In the genomic region with DNA sequence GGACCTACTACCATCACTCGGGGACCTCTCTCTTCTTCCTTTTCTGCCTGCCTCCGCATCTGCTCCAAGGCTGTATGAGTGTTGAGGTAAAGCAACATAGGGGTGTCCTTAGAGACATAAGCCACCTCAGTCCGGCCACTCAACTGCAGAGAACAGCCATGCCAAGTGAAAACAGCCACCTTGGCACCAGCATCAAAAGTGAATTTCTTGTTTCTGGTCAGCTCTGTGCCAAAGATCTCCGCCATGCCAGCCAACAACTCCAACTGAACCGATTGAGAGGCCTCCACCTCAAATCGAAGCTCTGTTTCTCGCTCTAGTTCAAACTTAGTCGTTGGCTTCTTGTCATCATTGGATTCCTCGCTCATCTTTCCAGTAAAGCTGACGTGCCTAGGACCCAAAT, we compare ENCODE assay signal across 12 mouse cellular contexts. TPM values are rescaled to one million over a fixed set of nuclear protein-coding genes. Genes with fewer than 3 reads are reported as not detected.
DNase-seq lines count a peak whose midpoint lies in the region; ATAC-seq and TF ChIP-seq lines count a peak whose summit lies in the region.
"Had no signal": no experiment of that assay in that cellular context is flagged by ENCODE, and none has a peak within 500 bp of the region (broad histone marks: within the 10 kb centered on the region; RNA-seq: fewer than 3 reads in every experiment).

No protein-coding gene starts in this region.

- TF ChIP-seq CTCF in lung, embryonic 14.5 days (IDR thresholded peaks at IDR 0.05; ENCODE audit: low read depth) = no peak

- H3K27me3 ChIP-seq in erythroblast, embryonic 14.5 days (ENCODE audit: control insufficient read depth) = no peaks in the 10 kb centered on the region
- no peaks in the 10 kb centered on the region for H3K27me3 ChIP-seq in lung, embryonic 14.5 days (ENCODE audit: insufficient read depth, low read length)
- no peaks in the 10 kb centered on the region for H3K27me3 ChIP-seq in hindbrain, embryonic 13.5 days
- H3K27me3 ChIP-seq in midbrain, embryonic 15.5 days (replicated peaks) = no peaks in the 10 kb centered on the region

- H3K9ac ChIP-seq in lung, embryonic 14.5 days = peak overlapping the region; percentile 64; the same call in 1 of the 2 replicates
- H3K9ac ChIP-seq in hindbrain, embryonic 13.5 days = no peak overlapping the region
- 0 out of 2 replicates have a peak overlapping the region, but pooled peaks have one; percentile 3 for H3K9ac ChIP-seq in midbrain, embryonic 15.5 days

- ATAC-seq in erythroblast, adult 5-6 weeks (replicated peaks; ENCODE audit: low FRiP score, poor library complexity, severe bottlenecking) = no peak
- no peak for ATAC-seq in lung, embryonic 14.5 days (ENCODE audit: insufficient read depth)
- no peak for ATAC-seq in hindbrain, embryonic 13.5 days (ENCODE audit: low FRiP score)
- ATAC-seq in midbrain, embryonic 15.5 days (replicated peaks) = no peak

- H3K9me3 ChIP-seq in erythroblast, embryonic 14.5 days (ENCODE audit: control insufficient read depth, low read length) = no peaks in the 10 kb centered on the region
- H3K9me3 ChIP-seq in lung, embryonic 14.5 days (ENCODE audit: low read depth, low read length) = no peaks in the 10 kb centered on the region
- no peaks in the 10 kb centered on the region for H3K9me3 ChIP-seq in hindbrain, embryonic 13.5 days
- no peaks in the 10 kb centered on the region for H3K9me3 ChIP-seq in midbrain, embryonic 15.5 days

- H3K4me1 ChIP-seq in erythroblast, embryonic 14.5 days (ENCODE audit: control insufficient read depth) = peaks cover 82% of the 10 kb centered on the region
- peaks cover 3% of the 10 kb centered on the region; the same call in 1 of the 2 replicates for H3K4me1 ChIP-seq in lung, embryonic 14.5 days (ENCODE audit: insufficient read depth)
- peaks cover 36% of the 10 kb centered on the region for H3K4me1 ChIP-seq in hindbrain, embryonic 13.5 days (replicated peaks)
- peaks cover 29% of the 10 kb centered on the region for H3K4me1 ChIP-seq in midbrain, embryonic 15.5 days

- WGBS in lung, embryonic 14.5 days = 93% methylated on average over 10 of the region's 10 CpGs
- WGBS in hindbrain, embryonic 13.5 days = 94% methylated on average over 10 of the region's 10 CpGs
- 94% methylated on average over 10 of the region's 10 CpGs for WGBS in midbrain, embryonic 15.5 days

- DNase-seq in lung, embryonic 14.5 days = no peak
- no peak for DNase-seq in lung, postnatal 25 days (ENCODE audit: low spot score)
- no peak for DNase-seq in right cerebral cortex, postnatal 25 days
- no peak for DNase-seq in layer of hippocampus, adult 9-11 months
- DNase-seq: cerebellum, adult 11-12 months; kidney, adult 8-10 months; lung, postnatal 10 days; right cerebral cortex, adult 18-20 months had no signal

- H3K36me3 ChIP-seq in erythroblast, embryonic 14.5 days (ENCODE audit: control insufficient read depth) = peaks cover 69% of the 10 kb centered on the region
- peaks cover 35% of the 10 kb centered on the region for H3K36me3 ChIP-seq in lung, embryonic 14.5 days (ENCODE audit: insufficient read depth)
- H3K36me3 ChIP-seq in hindbrain, embryonic 13.5 days = peaks cover 31% of the 10 kb centered on the region
- H3K36me3 ChIP-seq in midbrain, embryonic 15.5 days (replicated peaks) = peaks cover 10% of the 10 kb centered on the region; the same call in 1 of the 2 replicates

- H3K4me2 ChIP-seq in lung, embryonic 14.5 days = peak overlapping the region; percentile 87
- peak overlapping the region; percentile 73 for H3K4me2 ChIP-seq in hindbrain, embryonic 13.5 days
- H3K4me2 ChIP-seq in midbrain, embryonic 15.5 days = peak overlapping the region; percentile 72; the same call in 1 of the 2 replicates

- no peak overlapping the region for H3K27ac ChIP-seq in lung, embryonic 14.5 days (ENCODE audit: low read depth)
- H3K27ac ChIP-seq in hindbrain, embryonic 13.5 days = no peak overlapping the region
- no peak overlapping the region for H3K27ac ChIP-seq in midbrain, embryonic 15.5 days

- peak overlapping the region; percentile 91 for H3K4me3 ChIP-seq in erythroblast, embryonic 14.5 days (replicated peaks)
- H3K4me3 ChIP-seq in lung, embryonic 14.5 days (ENCODE audit: low read depth, low read length) = peak overlapping the region; percentile 63; the same call in 1 of the 2 replicates
- H3K4me3 ChIP-seq in hindbrain, embryonic 13.5 days = peak overlapping the region; percentile 61
- no peak overlapping the region for H3K4me3 ChIP-seq in midbrain, embryonic 15.5 days

RNA-seq across cellular contexts. Expression of gene Clp1, which starts 1.4 kb away (rescaled TPM):
- polyA plus RNA-seq in erythroblast, embryonic 14.5 days (2012) = 0.18 and 0.22 TPM in 2 replicates
- 53.6 and 64.6 TPM in 2 replicates for total RNA-seq in erythroblast, adult 5-6 weeks (2015; ENCODE audit: low replicate concordance)
- 46.7 and 70.3 TPM in 2 replicates for total RNA-seq in erythroblast, adult 5-6 weeks (2017; ENCODE audit: low replicate concordance)
- polyA plus RNA-seq in lung, embryonic 14.5 days (2014; fragmentation: Nextera tagmentation; extraction: Ambion mirVana) = 25.6 and 28.1 TPM in 2 replicates
- polyA plus RNA-seq in hindbrain, embryonic 13.5 days (2015; fragmentation: Nextera tagmentation; extraction: Ambion mirVana) = 26.7 and 28.6 TPM in 2 replicates
- 24.4 and 25.2 TPM in 2 replicates for polyA plus RNA-seq in midbrain, embryonic 15.5 days (2015; fragmentation: Nextera tagmentation; extraction: Ambion mirVana)

RNA-seq across cellular contexts. Expression of gene Ypel4, which starts 8.1 kb away (rescaled TPM):
- 145 and 156 TPM in 2 replicates for polyA plus RNA-seq in erythroblast, embryonic 14.5 days (2012)
- 1,364 and 1,503 TPM in 2 replicates for total RNA-seq in erythroblast, adult 5-6 weeks (2015; ENCODE audit: low replicate concordance)
- 1,636 and 1,967 TPM in 2 replicates for total RNA-seq in erythroblast, adult 5-6 weeks (2017; ENCODE audit: low replicate concordance)
- 6.4 and 7.4 TPM in 2 replicates for polyA plus RNA-seq in lung, embryonic 14.5 days (2014; fragmentation: Nextera tagmentation; extraction: Ambion mirVana)
- 22.2 and 25.4 TPM in 2 replicates for polyA plus RNA-seq in hindbrain, embryonic 13.5 days (2015; fragmentation: Nextera tagmentation; extraction: Ambion mirVana)
- 27.5 and 28.0 TPM in 2 replicates for polyA plus RNA-seq in midbrain, embryonic 15.5 days (2015; fragmentation: Nextera tagmentation; extraction: Ambion mirVana)

RNA-seq across cellular contexts. Expression of gene Zdhhc5, which starts 10.8 kb away (rescaled TPM):
- 5.5 and 5.9 TPM in 2 replicates for polyA plus RNA-seq in erythroblast, embryonic 14.5 days (2012)
- 28.4 and 29.2 TPM in 2 replicates for total RNA-seq in erythroblast, adult 5-6 weeks (2015; ENCODE audit: low replicate concordance)
- total RNA-seq in erythroblast, adult 5-6 weeks (2017; ENCODE audit: low replicate concordance) = 39.8 and 41.3 TPM in 2 replicates
- polyA plus RNA-seq in lung, embryonic 14.5 days (2014; fragmentation: Nextera tagmentation; extraction: Ambion mirVana) = 30.8 and 31.0 TPM in 2 replicates
- polyA plus RNA-seq in hindbrain, embryonic 13.5 days (2015; fragmentation: Nextera tagmentation; extraction: Ambion mirVana) = 17.2 and 18.5 TPM in 2 replicates
- 19.0 and 19.9 TPM in 2 replicates for polyA plus RNA-seq in midbrain, embryonic 15.5 days (2015; fragmentation: Nextera tagmentation; extraction: Ambion mirVana)

RNA-seq across cellular contexts. Expression of gene Gm19426, which starts 17.7 kb away (rescaled TPM):
- polyA plus RNA-seq in erythroblast, embryonic 14.5 days (2012) = 0.10 and 0.76 TPM in 2 replicates
- total RNA-seq in erythroblast, adult 5-6 weeks (2015; ENCODE audit: low replicate concordance) = not detected in 2 replicates
- total RNA-seq in erythroblast, adult 5-6 weeks (2017; ENCODE audit: low replicate concordance) = not detected in 2 replicates
- polyA plus RNA-seq in lung, embryonic 14.5 days (2014; fragmentation: Nextera tagmentation; extraction: Ambion mirVana) = 4.7 and 4.9 TPM in 2 replicates
- polyA plus RNA-seq in hindbrain, embryonic 13.5 days (2015; fragmentation: Nextera tagmentation; extraction: Ambion mirVana) = 5.2 and 7.0 TPM in 2 replicates
- polyA plus RNA-seq in midbrain, embryonic 15.5 days (2015; fragmentation: Nextera tagmentation; extraction: Ambion mirVana) = 3.6 and 4.6 TPM in 2 replicates

RNA-seq across cellular contexts. Expression of gene Tmx2, which starts 46.8 kb away (rescaled TPM):
- 0.56 and 0.83 TPM in 2 replicates for polyA plus RNA-seq in erythroblast, embryonic 14.5 days (2012)
- total RNA-seq in erythroblast, adult 5-6 weeks (2015; ENCODE audit: low replicate concordance) = 17.8 and 29.0 TPM in 2 replicates
- total RNA-seq in erythroblast, adult 5-6 weeks (2017; ENCODE audit: low replicate concordance) = 18.9 and 19.5 TPM in 2 replicates
- polyA plus RNA-seq in lung, embryonic 14.5 days (2014; fragmentation: Nextera tagmentation; extraction: Ambion mirVana) = 110 and 117 TPM in 2 replicates
- polyA plus RNA-seq in hindbrain, embryonic 13.5 days (2015; fragmentation: Nextera tagmentation; extraction: Ambion mirVana) = 256 and 260 TPM in 2 replicates
- polyA plus RNA-seq in midbrain, embryonic 15.5 days (2015; fragmentation: Nextera tagmentation; extraction: Ambion mirVana) = 271 and 279 TPM in 2 replicates

Comparison
In these comparisons a context has a peak if more than half of its experiments do, and no peak if none do; other contexts are left out.
1. RNA of gene Clp1, which starts 1.4 kb away (polyA plus RNA-seq): 26.7 to 28.6 TPM in hindbrain, embryonic 13.5 days, 25.6 to 28.1 TPM in lung, embryonic 14.5 days and 24.4 to 25.2 TPM in midbrain, embryonic 15.5 days; 0.18 to 0.22 TPM in erythroblast, embryonic 14.5 days; every median in the first group is over 10 times any median in the second.
2. Peak in every context shown above with its lines, with median percentiles within 50 percentile points of each other: H3K4me2 ChIP-seq.